Mouse (Mus musculus) olfactory bulb, adult 2 months (tissue): ENCODE results near the gene Ikzf3. TPM values are rescaled to one million over a fixed set of nuclear protein-coding genes. Genes with fewer than 3 reads are reported as not detected.

Source experiments
- H3K27ac ChIP-seq: fragments of 200-500 bp; 2 replicates; pipeline ENCODE4 v1.5.1; 2012; ENCODE audit warnings: low read depth, low read length; ENCODE audit not compliant: insufficient read depth
- H3K4me1 ChIP-seq: fragments of 200-500 bp; 2 replicates; pipeline ENCODE4 v1.6.1; 2012; ENCODE audit warnings: low read length; ENCODE audit not compliant: control insufficient read depth, insufficient read depth
- H3K4me3 ChIP-seq: fragments of 200-500 bp; 2 replicates; pipeline ENCODE4 v1.5.1; 2012; ENCODE audit warnings: mild to moderate bottlenecking, low read depth, low read length, moderate library complexity; ENCODE audit not compliant: insufficient read depth
- CTCF ChIP-seq: fragments of 200-500 bp; IDR thresholded peaks from 2 replicates; pipeline ENCODE4 v1.5.1; 2012; ENCODE audit warnings: low read depth, mild to moderate bottlenecking, low read length, moderate library complexity; ENCODE audit not compliant: insufficient read depth
- POLR2A ChIP-seq: fragments of 200-500 bp; IDR thresholded peaks from 2 replicates; pipeline ENCODE4 v1.6.1; 2012; ENCODE audit warnings: mild to moderate bottlenecking, low read depth, low read length, moderate library complexity; ENCODE audit not compliant: insufficient read depth
- WGBS: fragments of 180-500 bp; shearing (Covaris S2); methylation state at CpG from one replicate; pipeline ENCODE4 v1.1.7; 2018; 5-methylcytosine and 5-hydroxymethylcytosine counted together
- polyA plus RNA-seq: library from polyadenylated mRNA; stranded (reverse); fragments of >200 nt; gene quantifications from 2 replicates; pipeline ENCODE4 v1.2.4, GENCODE M21; 2012; ENCODE audit warnings: low replicate concordance; ENCODE audit not compliant: missing spikeins, insufficient read depth, insufficient read length

The Ikzf3 gene
- polyA plus RNA-seq, 1 experiment: not detected

DNA sequence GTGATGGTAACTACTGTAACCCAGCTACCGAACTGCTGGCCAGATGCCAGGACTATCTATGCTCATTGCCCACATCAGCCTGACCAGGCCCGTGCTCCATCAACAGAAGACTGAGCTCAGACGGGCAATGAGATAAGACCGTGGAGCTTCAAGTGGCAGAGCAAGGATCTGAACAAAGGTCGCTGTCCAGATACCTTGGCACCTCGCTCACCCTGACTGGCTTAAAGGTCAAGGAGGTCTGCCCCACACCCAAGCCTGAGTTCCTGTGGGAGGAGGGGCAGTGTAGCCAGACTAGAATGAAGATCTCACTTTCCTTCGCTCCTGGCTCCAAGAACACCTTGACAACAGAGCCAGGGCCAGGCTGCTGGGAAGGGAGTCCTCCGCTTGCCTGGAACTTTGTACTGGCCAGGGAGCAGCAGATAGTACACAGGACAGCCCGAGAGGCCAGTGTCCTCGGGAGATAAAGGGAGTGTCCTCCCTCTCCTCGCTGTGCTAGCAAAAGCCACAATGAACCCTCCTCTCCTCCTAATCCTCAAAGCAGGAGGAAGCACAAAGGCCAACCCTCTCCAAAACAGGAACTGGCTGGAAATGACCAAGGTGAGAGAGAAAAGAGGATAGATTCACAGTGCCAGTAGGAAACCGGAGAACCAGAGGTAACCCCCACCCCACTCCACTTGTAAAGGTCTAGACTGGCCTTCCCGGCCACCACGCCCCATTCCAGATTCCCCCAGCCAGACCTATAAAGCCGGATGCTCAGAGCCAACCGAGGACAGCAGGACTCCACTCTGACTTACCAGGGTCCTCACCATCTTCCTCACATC lies 34.7 kb upstream of the Ikzf3 start:
- TF ChIP-seq CTCF: no peak
- TF ChIP-seq POLR2A: no peak
- no peak overlapping the region for H3K4me3 ChIP-seq
- WGBS: 71% methylated on average over 16 of the region's 16 CpGs
- no peak overlapping the region for H3K27ac ChIP-seq
- peaks cover 10% of the 10 kb centered on the region for H3K4me1 ChIP-seq

GRCm38 (mm10) chr11:98577776-98578175 lies 31.9 kb upstream of the Ikzf3 start:
- Histone ChIP-seq H3K27ac (no peak overlapping the region), H3K4me3 (no peak overlapping the region), H3K4me1 (no peaks in the 10 kb centered on the region)
- 62% methylated on average over 5 of the region's 5 CpGs for WGBS
- no peak for TF ChIP-seq POLR2A
- TF ChIP-seq CTCF: no peak

- Histone ChIP-seq H3K27ac (no peak overlapping the region), H3K4me3 (no peak overlapping the region), H3K4me1 (no peaks in the 10 kb centered on the region)
- 86% methylated on average over 6 of the region's 6 CpGs for WGBS
- no peak for TF ChIP-seq POLR2A
- no peak for TF ChIP-seq CTCF
Measured at GRCm38 (mm10) chr11:98569461-98569860, 23.6 kb upstream of the Ikzf3 start.

DNA sequence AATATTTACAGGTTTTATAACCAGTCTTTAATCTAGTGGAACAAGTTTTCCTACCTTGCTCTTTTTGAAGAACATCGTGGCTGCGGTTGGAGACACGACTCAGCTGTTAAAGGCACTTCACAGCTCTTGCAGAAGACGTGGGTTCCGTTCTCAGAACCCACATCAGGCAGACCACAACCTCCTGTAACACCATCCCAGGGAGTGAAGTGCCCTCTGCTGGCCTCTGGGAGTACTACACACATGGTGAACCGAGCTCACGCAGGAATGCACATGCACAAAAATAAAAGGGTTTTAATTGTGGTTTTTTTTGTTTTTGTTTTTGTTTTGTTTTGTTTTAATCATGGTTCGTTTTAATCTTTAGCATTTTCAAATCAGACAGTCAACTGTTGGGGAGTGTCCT lies 22.5 kb upstream of the Ikzf3 start:
- Histone ChIP-seq H3K4me3 (no peak overlapping the region), H3K4me1 (no peaks in the 10 kb centered on the region), H3K27ac (no peak overlapping the region)
- TF ChIP-seq POLR2A (no peak), CTCF (no peak)
- 85% methylated on average over 8 of the region's 8 CpGs for WGBS

DNA sequence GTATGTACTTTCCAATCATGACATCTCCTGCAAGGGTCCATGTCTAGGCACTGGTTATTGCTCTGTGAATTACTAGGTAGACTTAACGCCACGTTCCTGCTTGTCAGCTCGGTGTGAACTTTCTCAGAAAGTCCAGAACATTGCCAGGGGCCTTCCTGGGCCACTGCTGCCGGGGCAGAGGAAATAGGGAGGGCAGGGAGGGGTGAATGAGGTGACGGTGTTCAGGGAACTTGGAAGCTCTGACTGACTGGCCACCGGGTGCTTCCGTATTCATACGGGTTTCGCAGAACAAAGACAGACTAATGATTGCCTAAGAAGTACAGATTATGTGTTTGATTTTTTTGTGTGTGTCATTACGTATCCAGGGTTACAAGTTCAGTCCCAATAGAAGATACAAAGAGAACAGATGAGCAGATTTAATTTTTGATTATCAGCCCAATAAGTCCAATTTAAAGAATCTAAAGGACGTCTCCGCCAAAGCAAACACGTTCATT lies 18.1 kb upstream of the Ikzf3 start:
- 52% methylated on average over 13 of the region's 13 CpGs for WGBS
- no peak overlapping the region for H3K27ac ChIP-seq
- H3K4me1 ChIP-seq: 0 out of 2 replicates have a peak, but pooled peaks cover 2% of the 10 kb centered on the region
- TF ChIP-seq POLR2A (no peak), CTCF (no peak)
- H3K4me3 ChIP-seq: no peak overlapping the region

DNA sequence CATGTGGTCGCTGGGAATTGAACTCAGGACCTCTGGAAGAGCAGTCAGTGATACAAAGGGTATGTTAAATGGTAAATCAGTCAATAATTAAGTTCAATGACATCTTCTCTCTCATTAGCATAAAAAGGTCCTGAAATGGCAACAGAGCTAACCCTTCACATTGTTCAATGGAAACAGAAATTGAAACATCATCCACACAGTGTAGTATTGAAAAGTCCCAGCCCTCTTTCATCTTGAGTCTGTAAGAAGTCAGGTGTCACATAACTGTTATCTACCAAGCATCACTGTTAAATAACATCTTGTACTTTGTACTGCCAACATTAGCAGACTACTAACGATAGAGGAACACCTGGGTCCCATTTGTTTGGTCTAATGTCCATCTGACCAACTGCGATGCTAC lies 17.2 kb upstream of the Ikzf3 start:
- WGBS: 91% methylated on average over 3 of the region's 3 CpGs
- 0 out of 2 replicates have a peak, but pooled peaks cover 2% of the 10 kb centered on the region for H3K4me1 ChIP-seq
- H3K27ac ChIP-seq: no peak overlapping the region
- H3K4me3 ChIP-seq: no peak overlapping the region
- no peak for TF ChIP-seq POLR2A
- no peak for TF ChIP-seq CTCF

DNA sequence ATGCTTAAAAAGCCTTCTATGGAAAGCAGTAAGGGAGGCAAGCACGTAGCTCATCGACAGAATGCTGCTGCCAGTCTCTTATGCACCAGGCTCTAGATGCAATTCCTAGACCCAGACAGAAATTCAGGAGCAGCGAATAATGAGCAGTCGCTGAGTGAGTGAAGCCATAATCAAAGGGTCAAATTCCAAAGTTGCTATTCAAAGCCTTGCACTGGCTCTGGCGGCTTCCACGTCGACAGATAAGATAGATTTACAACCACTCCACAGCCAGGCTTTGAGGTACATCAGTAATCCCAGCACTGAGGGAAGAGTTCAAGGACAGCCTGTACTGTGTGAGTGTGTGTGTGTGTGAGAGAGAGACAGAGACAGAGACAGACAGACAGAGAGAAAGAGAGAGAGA lies 15.1 kb upstream of the Ikzf3 start:
- no peak overlapping the region for H3K4me3 ChIP-seq
- H3K27ac ChIP-seq: no peak overlapping the region
- TF ChIP-seq CTCF (no peak), POLR2A (no peak)
- WGBS: 28% methylated on average over 7 of the region's 7 CpGs
- 0 out of 2 replicates have a peak, but pooled peaks cover 2% of the 10 kb centered on the region for H3K4me1 ChIP-seq

DNA sequence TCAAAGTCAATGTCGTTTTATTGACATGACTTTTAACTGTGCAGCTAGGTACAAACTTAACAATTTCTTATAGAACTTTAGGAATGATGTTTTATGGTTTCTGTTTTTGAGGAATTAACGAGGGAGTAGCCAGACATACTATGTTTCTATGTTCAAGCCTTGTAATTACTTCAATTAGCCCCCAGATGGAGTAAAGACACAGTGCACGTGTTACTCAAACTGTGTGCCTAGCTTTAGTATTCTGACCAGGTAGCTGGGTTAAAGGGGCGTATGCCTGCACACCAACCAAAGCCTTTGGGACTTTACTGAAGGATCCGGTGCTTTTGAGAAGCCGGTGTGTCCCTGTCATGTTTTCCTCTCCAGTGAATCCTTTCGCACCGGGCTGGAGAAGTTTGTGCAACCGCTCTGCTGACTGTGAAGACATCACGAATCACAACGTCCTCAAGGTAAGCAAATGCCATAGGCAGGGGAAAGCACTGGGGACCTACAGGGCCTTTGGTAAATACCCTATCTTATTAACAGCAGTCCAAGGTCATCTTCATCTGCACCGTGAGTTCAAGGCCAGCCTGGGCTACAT lies 9.4 kb upstream of the Ikzf3 start:
- peaks cover 7% of the 10 kb centered on the region for H3K4me1 ChIP-seq
- no peak overlapping the region for H3K4me3 ChIP-seq
- no peak overlapping the region for H3K27ac ChIP-seq
- TF ChIP-seq CTCF: no peak
- no peak for TF ChIP-seq POLR2A
- 50% methylated on average over 12 of the region's 12 CpGs for WGBS

DNA sequence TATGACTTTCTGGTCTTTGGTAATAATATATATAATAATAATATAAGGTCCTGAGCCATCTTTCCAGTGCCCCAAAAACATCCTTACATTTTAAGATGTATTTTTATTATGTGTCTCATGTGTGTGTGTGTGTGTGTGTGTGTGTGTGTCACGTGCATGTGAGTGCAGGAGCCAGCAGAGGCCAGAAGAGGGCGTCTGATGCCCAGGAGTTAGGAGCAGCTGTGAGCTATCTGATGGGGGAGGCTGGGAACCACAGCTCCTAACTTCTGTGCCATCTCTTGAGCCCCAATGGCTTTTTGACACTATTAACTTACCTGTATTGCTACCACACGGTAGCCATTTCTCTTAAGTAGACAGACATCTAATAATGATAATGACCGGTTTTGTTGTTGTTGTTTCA lies 8.1 kb upstream of the Ikzf3 start:
- no peak for TF ChIP-seq POLR2A
- Histone ChIP-seq H3K27ac (no peak overlapping the region), H3K4me3 (no peak overlapping the region), H3K4me1 (peaks cover 7% of the 10 kb centered on the region)
- WGBS: 89% methylated on average over 4 of the region's 4 CpGs
